Mouse (Mus musculus): ENCODE measurements around the gene Phyhd1.

GRCm38 (mm10) chr2:30247036-30247435, 19.0 kb upstream of the Phyhd1 start:
- no peak for TF ChIP-seq CTCF (IDR thresholded peaks at IDR 0.05; ENCODE audit: insufficient read depth, low read length)
- TF ChIP-seq POLR2A (IDR thresholded peaks at IDR 0.05; ENCODE audit: borderline replicate concordance, extremely low read depth, low read depth, low read length): no peak
